Mouse (Mus musculus) neural tube, embryonic 11.5 days (tissue): ENCODE data around the gene Hist1h4m. TPM values are rescaled to one million over a fixed set of nuclear protein-coding genes. Genes with fewer than 3 reads are reported as not detected.
"Not testable (repeated sequence)": the region's sequence is repeated elsewhere in the genome, so short reads cannot be mapped to it uniquely, and the experiment has no call there.

ENCODE experiments used
- ATAC-seq: fragments of 200-750 bp; cut with Nextera tagmentation; 2 replicates; pipeline ENCODE4 v1.8.0; 2017; ENCODE audit warnings: moderate number of reproducible peaks, mild to moderate bottlenecking, moderate TSS enrichment, moderate library complexity; ENCODE audit not compliant: insufficient read depth, low FRiP score, low TSS enrichment
- DNase-seq: peaks from one replicate; pipeline ENCODE4 v3.0.0-alpha.2; 2015; ENCODE audit warnings: low spot score
- H3K27ac ChIP-seq: fragments of 300-500 bp; sonication (generic); 2 replicates; pipeline ENCODE4 v1.5.1; 2014; ENCODE audit warnings: low read depth, mild to moderate bottlenecking, low read length
- H3K27me3 ChIP-seq: fragments of 300-500 bp; sonication (generic); 2 replicates; pipeline ENCODE4 v1.6.1; 2014; ENCODE audit warnings: mild to moderate bottlenecking, low read length, mixed read lengths; ENCODE audit not compliant: control insufficient read depth, insufficient read depth
- H3K36me3 ChIP-seq: fragments of 300-500 bp; sonication (generic); 2 replicates; pipeline ENCODE4 v1.6.1; 2014; ENCODE audit warnings: mild to moderate bottlenecking, low read length, moderate library complexity, mixed read lengths; ENCODE audit not compliant: control insufficient read depth, insufficient read depth
- H3K4me1 ChIP-seq: fragments of 300-500 bp; sonication (generic); 2 replicates; pipeline ENCODE4 v1.6.1; 2014; ENCODE audit warnings: low read length, mixed read lengths; ENCODE audit not compliant: control insufficient read depth, insufficient read depth
- H3K4me2 ChIP-seq: fragments of 300-500 bp; sonication (generic); 2 replicates; pipeline ENCODE4 v1.6.1; 2014; ENCODE audit warnings: low read depth, mild to moderate bottlenecking, moderate library complexity
- H3K4me3 ChIP-seq: fragments of 300-500 bp; sonication (generic); 2 replicates; pipeline ENCODE4 v1.5.1; 2014; ENCODE audit warnings: low read depth, low read length
- H3K9ac ChIP-seq: fragments of 300-500 bp; sonication (generic); 2 replicates; pipeline ENCODE4 v1.6.1; 2014; ENCODE audit warnings: mild to moderate bottlenecking, low read length
- H3K9me3 ChIP-seq: fragments of 300-500 bp; sonication (generic); 2 replicates; pipeline ENCODE4 v1.6.1; 2016; ENCODE audit warnings: low read length; ENCODE audit not compliant: control insufficient read depth
- WGBS: fragments of 180-500 bp; shearing (Covaris S2); extraction: QIAGEN DNeasy Blood & Tissue Kit; methylation state at CpG from one replicate; pipeline ENCODE4 v1.1.7; 2014; 5-methylcytosine and 5-hydroxymethylcytosine counted together
- polyA plus RNA-seq: library from polyadenylated mRNA; unstranded; fragments of >200 nt; fragmentation: Nextera tagmentation; extraction: Ambion mirVana; gene quantifications from 2 replicates; pipeline ENCODE4 v1.2.1, GENCODE M21; 2014

Gene Hist1h4m
- polyA plus RNA-seq, 1 experiment from 2014 or later = not detected

GRCm38 (mm10) chr13:21831418-21832394 lies 20.2 kb downstream of the Hist1h4m start, which contains the start of gene Hist1h4n:
Gene Hist1h4n (minus strand): TSS chr13:21832196.
- H3K36me3 ChIP-seq, H3K9me3 ChIP-seq, H3K9ac ChIP-seq, H3K27ac ChIP-seq, H3K4me3 ChIP-seq, DNase-seq, H3K4me1 ChIP-seq, H3K27me3 ChIP-seq, H3K4me2 ChIP-seq: not testable (repeated sequence)
- under 1% methylated on average over 24 of the region's 58 CpGs for WGBS
- ATAC-seq = peak; percentile 81

GRCm38 (mm10) chr13:21833461-21833860 lies 21.9 kb downstream of the Hist1h4m start, which contains the start of the genes Hist1h2ap and Hist1h2br:
Gene Hist1h2ap (minus strand): TSS chr13:21833507.
Gene Hist1h2br (plus strand): TSS chr13:21833743.
- ATAC-seq = peak; percentile 94
- H3K27me3 ChIP-seq, H3K36me3 ChIP-seq, H3K4me1 ChIP-seq, H3K9me3 ChIP-seq, H3K27ac ChIP-seq, H3K4me2 ChIP-seq, H3K4me3 ChIP-seq, DNase-seq, H3K9ac ChIP-seq: not testable (repeated sequence)
- no CpG with 5 or more reads among the region's 24 CpGs for WGBS

- H3K36me3 ChIP-seq, H3K4me3 ChIP-seq, H3K27ac ChIP-seq, H3K27me3 ChIP-seq, DNase-seq, H3K4me1 ChIP-seq, H3K4me2 ChIP-seq, H3K9ac ChIP-seq, H3K9me3 ChIP-seq: not testable (repeated sequence)
- ATAC-seq = peak; percentile 56; the same call in 1 of the 2 replicates
- no CpG with 5 or more reads among the region's 4 CpGs for WGBS
These were observed 29.0 kb downstream of the Hist1h4m start for GRCm38 (mm10) chr13:21840508-21840907.

GRCm38 (mm10) chr13:21846356-21846755 lies 34.8 kb downstream of the Hist1h4m start:
- not testable (repeated sequence) for DNase-seq, H3K27ac ChIP-seq, H3K9ac ChIP-seq, H3K4me1 ChIP-seq, H3K4me2 ChIP-seq, H3K36me3 ChIP-seq, H3K27me3 ChIP-seq, H3K4me3 ChIP-seq, H3K9me3 ChIP-seq, ATAC-seq

- H3K27ac ChIP-seq = no peak overlapping the region
- ATAC-seq = no peak
- no peak overlapping the region for H3K4me2 ChIP-seq
- H3K36me3 ChIP-seq = no peaks in the 10 kb centered on the region
- no peaks in the 10 kb centered on the region for H3K9me3 ChIP-seq
- peak; percentile 14 for DNase-seq
- H3K9ac ChIP-seq = no peak overlapping the region
- 19% methylated on average over 8 of the region's 8 CpGs for WGBS
- H3K4me1 ChIP-seq = no peaks in the 10 kb centered on the region
- no peaks in the 10 kb centered on the region for H3K27me3 ChIP-seq
- H3K4me3 ChIP-seq = no peak overlapping the region
These were observed 36.3 kb downstream of the Hist1h4m start for GRCm38 (mm10) chr13:21847883-21848282.

- ATAC-seq, H3K4me3 ChIP-seq, H3K36me3 ChIP-seq, H3K4me1 ChIP-seq, H3K9ac ChIP-seq, DNase-seq, H3K27me3 ChIP-seq, H3K9me3 ChIP-seq, H3K4me2 ChIP-seq, H3K27ac ChIP-seq: not testable (repeated sequence)
- WGBS = 25% methylated on average over 1 of the region's 1 CpGs
These were observed 39.1 kb downstream of the Hist1h4m start for GRCm38 (mm10) chr13:21850696-21851095.

- no peak for ATAC-seq
- 75% methylated on average over 3 of the region's 3 CpGs for WGBS
These were observed 40.8 kb downstream of the Hist1h4m start for GRCm38 (mm10) chr13:21852215-21852945.

GRCm38 (mm10) chr13:21855146-21855545 lies 43.6 kb downstream of the Hist1h4m start:
- no peaks in the 10 kb centered on the region for H3K36me3 ChIP-seq
- no peaks in the 10 kb centered on the region for H3K9me3 ChIP-seq
- no peaks in the 10 kb centered on the region for H3K4me1 ChIP-seq
- no peak overlapping the region for H3K27ac ChIP-seq
- H3K4me3 ChIP-seq = peak overlapping the region; percentile 46
- H3K4me2 ChIP-seq = peak overlapping the region; percentile 44; the same call in 1 of the 2 replicates
- H3K9ac ChIP-seq = no peak overlapping the region
- ATAC-seq (peak; percentile 53), DNase-seq (peak; percentile 85)
- 1% methylated on average over 11 of the region's 11 CpGs for WGBS
- no peaks in the 10 kb centered on the region for H3K27me3 ChIP-seq

More at GRCm38 (mm10) chr13:21852215-21852945, 40.8 kb downstream of the Hist1h4m start:
- no peak overlapping the region for H3K4me3 ChIP-seq
- no peak overlapping the region for H3K4me2 ChIP-seq
- no peaks in the 10 kb centered on the region for H3K9me3 ChIP-seq
- no peak overlapping the region for H3K9ac ChIP-seq
- H3K27me3 ChIP-seq = no peaks in the 10 kb centered on the region
- H3K27ac ChIP-seq = no peak overlapping the region
- DNase-seq = no peak
- H3K36me3 ChIP-seq = no peaks in the 10 kb centered on the region
- H3K4me1 ChIP-seq = no peaks in the 10 kb centered on the region
